Mouse (Mus musculus) heart, postnatal 0 days (tissue): ENCODE data around the gene Ptpn13. TPM values are rescaled to one million over a fixed set of nuclear protein-coding genes. Genes with fewer than 3 reads are reported as not detected.

Experiments used
- ATAC-seq: fragments of 200-750 bp; cut with Nextera tagmentation; 2 replicates; pipeline ENCODE4 v1.8.0; 2017; ENCODE audit warnings: low read depth, moderate number of reproducible peaks, moderate library complexity; ENCODE audit not compliant: insufficient read depth
- DNase-seq: peaks from one replicate; pipeline ENCODE4 v3.0.0-alpha.2; 2016; ENCODE audit warnings: low spot score
- H3K27ac ChIP-seq: fragments of 300-500 bp; sonication (generic); 2 replicates; pipeline ENCODE4 v1.5.1; 2014; ENCODE audit warnings: low read depth, mild to moderate bottlenecking
- H3K27me3 ChIP-seq: fragments of 300-500 bp; sonication (generic); 2 replicates; pipeline ENCODE4 v1.6.1; 2014; ENCODE audit warnings: low read length, mixed read lengths; ENCODE audit not compliant: control insufficient read depth, insufficient read depth
- H3K36me3 ChIP-seq: fragments of 300-500 bp; sonication (generic); replicated peaks from 2 replicates; pipeline ENCODE4 v1.6.1; 2014; ENCODE audit warnings: low read length, mixed read lengths; ENCODE audit not compliant: control insufficient read depth, insufficient read depth
- H3K4me1 ChIP-seq: fragments of 300-500 bp; sonication (generic); 2 replicates; pipeline ENCODE4 v1.6.1; 2014; ENCODE audit warnings: antibody characterized with exemption; ENCODE audit not compliant: control insufficient read depth, insufficient read depth
- H3K4me2 ChIP-seq: fragments of 300-500 bp; sonication (generic); 2 replicates; pipeline ENCODE4 v1.6.1; 2014; ENCODE audit warnings: low read depth, mild to moderate bottlenecking, low read length, moderate library complexity
- H3K4me3 ChIP-seq: fragments of 300-500 bp; sonication (generic); 2 replicates; pipeline ENCODE4 v1.5.1; 2014; ENCODE audit warnings: low read depth, low read length
- H3K9ac ChIP-seq: fragments of 300-500 bp; sonication (generic); replicated peaks from 2 replicates; pipeline ENCODE4 v1.6.1; 2014; ENCODE audit warnings: low read depth, low read length, mixed read lengths
- H3K9me3 ChIP-seq: fragments of 300-500 bp; sonication (generic); replicated peaks from 2 replicates; pipeline ENCODE4 v1.6.1; 2016; ENCODE audit warnings: low read length; ENCODE audit not compliant: control insufficient read depth
- CTCF ChIP-seq: IDR thresholded peaks from 2 replicates; pipeline ENCODE4 v1.5.1; 2016; ENCODE audit warnings: antibody characterized with exemption, control low read depth, low read depth
- EP300 ChIP-seq: IDR thresholded peaks from 2 replicates; pipeline ENCODE4 v1.6.1; 2016; ENCODE audit warnings: antibody characterized with exemption, low read depth
- WGBS: fragments of 180-500 bp; shearing (Covaris S2); extraction: QIAGEN DNeasy Blood & Tissue Kit; methylation state at CpG from one replicate; pipeline ENCODE4 v1.1.7; 2014; 5-methylcytosine and 5-hydroxymethylcytosine counted together
- polyA plus RNA-seq: library from polyadenylated mRNA; unstranded; fragments of >200 nt; fragmentation: Nextera tagmentation; extraction: Ambion mirVana; gene quantifications from 2 replicates; pipeline ENCODE4 v1.2.1, GENCODE M21; 2015
- total RNA-seq: library from RNA; depleted of rRNA; stranded (reverse); fragments of >200 nt; gene quantifications from 2 replicates; pipeline ENCODE4 v1.2.3, GENCODE M21; 2014; ENCODE audit warnings: low replicate concordance

The Ptpn13 gene
- total and polyA plus RNA-seq, 2 experiments from 2014 or later, result 2.3 to 14.3 TPM

DNA sequence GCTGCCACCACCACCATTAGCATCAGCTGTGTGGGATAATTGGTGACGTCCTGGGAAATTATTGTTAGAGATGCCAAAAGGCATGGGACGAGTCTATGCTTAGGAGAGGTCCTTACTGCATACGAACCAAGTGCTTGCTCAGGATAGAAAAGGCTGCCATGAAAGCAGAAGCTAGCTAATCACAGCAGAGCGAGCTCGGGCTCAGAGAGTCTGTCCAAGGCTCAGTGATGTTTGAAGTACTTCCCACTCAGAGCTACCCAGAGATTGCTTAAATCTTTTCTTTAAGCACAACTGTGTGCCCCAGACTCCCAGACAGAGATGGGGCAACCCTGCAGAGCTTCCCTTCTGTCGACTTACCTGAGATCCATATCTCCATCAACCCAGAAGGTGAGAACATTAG is 203.5 kb downstream of the Ptpn13 start:
- 64% methylated on average over 6 of the region's 6 CpGs for WGBS
- TF ChIP-seq EP300, result no peak
- no peak for TF ChIP-seq CTCF
- peaks cover 22% of the 10 kb centered on the region for H3K4me1 ChIP-seq
- peak overlapping the region; percentile 14 for H3K4me3 ChIP-seq
- H3K27ac ChIP-seq, result peak overlapping the region; percentile 95
- H3K4me2 ChIP-seq, result peak overlapping the region; percentile 48
- H3K36me3 ChIP-seq, result no peaks in the 10 kb centered on the region
- DNase-seq (no peak), ATAC-seq (no peak)
- no peaks in the 10 kb centered on the region for H3K9me3 ChIP-seq
- no peak overlapping the region for H3K9ac ChIP-seq
- H3K27me3 ChIP-seq, result no peaks in the 10 kb centered on the region

DNA sequence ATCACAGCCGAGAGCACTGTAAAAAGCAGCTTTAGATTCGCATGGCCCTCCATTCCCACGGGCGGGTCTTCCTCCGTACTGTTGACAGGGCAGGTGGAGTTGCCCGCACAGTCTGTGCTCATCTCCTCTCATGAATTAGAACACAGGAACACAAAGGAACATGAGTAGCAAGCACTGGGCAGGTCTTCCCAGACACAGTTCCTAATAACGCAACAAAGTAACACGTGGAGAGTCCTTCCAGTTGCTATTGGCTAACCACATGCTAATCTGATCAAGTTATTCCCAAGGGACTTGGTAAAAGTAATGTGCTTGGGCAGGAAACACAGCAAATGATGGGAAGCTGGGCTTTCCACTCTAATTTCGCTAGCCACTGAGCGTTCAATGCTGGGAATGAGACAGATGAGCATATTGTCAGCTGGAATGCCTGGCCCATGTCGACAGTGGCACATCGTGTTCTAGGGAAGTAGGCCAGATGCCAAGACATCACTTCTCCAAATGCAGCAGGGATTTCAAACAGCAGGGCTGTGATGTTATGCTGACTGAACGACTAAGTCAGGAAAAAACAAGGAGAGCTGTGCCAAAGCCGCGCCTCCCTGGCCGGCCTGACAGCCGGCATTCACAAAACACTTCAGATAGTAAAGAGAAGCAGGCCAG is 204.2 kb downstream of the Ptpn13 start, which contains the start of gene Slc10a6:
Gene Slc10a6, minus strand, starts transcription at position 293 of the 654 bp plus-strand sequence.
- no peak within 1 kb of the TSS; the same call in 1 of the 2 replicates for H3K9ac ChIP-seq
- peak within 1 kb of the TSS; percentile 48 for H3K4me2 ChIP-seq
- H3K9me3 ChIP-seq, result no peaks in the 10 kb centered on the region
- 24% methylated on average over 17 of the region's 17 CpGs for WGBS
- H3K27ac ChIP-seq, result peak within 1 kb of the TSS; percentile 95
- TF ChIP-seq CTCF (no peak), EP300 (peak; percentile 99)
- peaks cover 22% of the 10 kb centered on the region for H3K4me1 ChIP-seq
- no peaks in the 10 kb centered on the region for H3K27me3 ChIP-seq
- DNase-seq, result peak; percentile 98
- no peaks in the 10 kb centered on the region for H3K36me3 ChIP-seq
- H3K4me3 ChIP-seq, result peak within 1 kb of the TSS; percentile 14
- ATAC-seq, result peak; percentile 95

DNA sequence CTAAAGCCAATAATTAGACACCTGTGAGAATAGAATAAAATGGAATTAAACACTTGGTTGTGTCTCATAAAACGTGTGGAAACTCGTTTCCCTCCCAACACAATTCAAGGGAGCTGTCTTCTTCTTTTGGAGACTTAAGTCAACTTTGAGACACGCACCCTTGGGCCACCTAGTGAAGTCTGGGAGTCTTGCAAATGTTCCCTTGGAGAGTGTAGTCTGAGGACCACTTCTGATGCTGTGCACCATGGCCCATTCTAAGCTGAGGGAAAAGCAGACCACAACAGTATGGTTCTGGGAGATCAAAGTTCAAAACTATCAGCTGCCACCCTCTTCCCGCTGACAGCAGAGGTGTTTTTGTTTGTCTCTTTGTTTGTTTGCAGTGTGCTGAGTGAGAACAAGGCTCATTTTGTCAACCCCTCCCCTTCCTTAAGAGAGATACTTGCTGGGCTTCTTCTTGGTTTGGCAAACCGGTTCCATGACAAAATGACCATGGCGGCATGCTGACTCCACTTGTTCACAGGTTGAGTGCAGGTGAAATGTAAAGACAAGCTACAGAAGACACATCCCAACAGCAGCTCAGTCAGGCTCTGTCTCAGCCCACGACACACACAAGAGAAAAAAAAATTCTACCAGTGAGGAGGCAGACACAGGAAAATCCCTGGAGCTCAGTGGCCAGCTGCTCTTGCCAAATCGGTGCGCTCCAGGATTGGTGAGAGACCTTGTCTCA is 205.0 kb downstream of the Ptpn13 start:
- ATAC-seq (no peak), DNase-seq (no peak)
- peak overlapping the region; percentile 48; the same call in 1 of the 2 replicates for H3K4me2 ChIP-seq
- no peaks in the 10 kb centered on the region for H3K36me3 ChIP-seq
- H3K27ac ChIP-seq, result peak overlapping the region; percentile 95
- H3K9ac ChIP-seq, result no peak overlapping the region; the same call in 1 of the 2 replicates
- 53% methylated on average over 9 of the region's 9 CpGs for WGBS
- H3K4me1 ChIP-seq, result peaks cover 22% of the 10 kb centered on the region
- no peak for TF ChIP-seq CTCF
- TF ChIP-seq EP300, result no peak
- no peaks in the 10 kb centered on the region for H3K9me3 ChIP-seq
- H3K27me3 ChIP-seq, result no peaks in the 10 kb centered on the region
- H3K4me3 ChIP-seq, result no peak overlapping the region

DNA sequence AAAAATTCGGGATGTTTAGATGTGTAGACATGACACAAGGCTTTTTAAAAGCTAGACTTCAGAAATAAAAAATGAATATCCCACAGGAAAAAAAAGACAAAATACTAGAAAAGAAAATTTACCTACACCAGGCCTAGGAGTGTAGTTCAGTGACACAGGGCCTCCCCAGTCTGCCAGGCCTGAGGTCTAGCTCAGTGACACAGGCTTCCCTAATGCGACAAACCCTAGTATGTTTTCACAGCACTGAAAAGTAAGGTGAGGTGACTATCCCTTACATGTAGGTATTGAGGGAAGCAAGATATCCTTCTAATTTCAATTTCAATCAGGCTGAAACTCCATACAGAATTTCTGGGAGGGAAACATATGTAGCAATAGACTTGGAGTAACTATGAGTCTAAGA is 212.2 kb downstream of the Ptpn13 start:
- H3K4me3 ChIP-seq, result no peak overlapping the region
- H3K4me1 ChIP-seq, result no peaks in the 10 kb centered on the region
- no peak overlapping the region for H3K27ac ChIP-seq
- no peaks in the 10 kb centered on the region for H3K27me3 ChIP-seq
- DNase-seq (no peak), ATAC-seq (no peak)
- no peaks in the 10 kb centered on the region for H3K36me3 ChIP-seq
- no peak overlapping the region for H3K4me2 ChIP-seq
- no peaks in the 10 kb centered on the region for H3K9me3 ChIP-seq
- TF ChIP-seq EP300, result no peak
- no peak for TF ChIP-seq CTCF
- H3K9ac ChIP-seq, result no peak overlapping the region
- 87% methylated on average over 2 of the region's 2 CpGs for WGBS

DNA sequence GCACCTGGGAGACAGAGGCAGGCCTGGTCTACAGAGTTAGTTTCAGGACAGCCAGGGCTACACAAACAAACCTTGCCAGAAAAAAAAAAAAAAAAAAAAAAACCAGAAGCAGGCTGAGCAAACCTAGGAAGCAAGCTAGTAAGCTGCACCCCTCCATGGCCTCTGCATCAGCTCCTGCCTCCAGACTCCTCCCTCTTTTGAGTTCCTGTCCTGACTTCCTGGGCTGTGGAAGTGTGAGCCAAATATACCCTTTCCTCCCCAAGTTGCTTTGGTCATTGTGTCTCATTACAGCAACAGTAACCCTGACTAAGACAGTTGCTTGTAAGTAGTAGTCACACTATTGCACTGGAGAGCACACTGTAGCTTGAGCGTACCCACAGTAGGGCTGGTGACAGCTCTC is 219.2 kb downstream of the Ptpn13 start:
- Histone ChIP-seq H3K9ac (no peak overlapping the region), H3K36me3 (no peaks in the 10 kb centered on the region), H3K4me2 (no peak overlapping the region), H3K27ac (no peak overlapping the region), H3K4me3 (no peak overlapping the region), H3K27me3 (no peaks in the 10 kb centered on the region), H3K9me3 (no peaks in the 10 kb centered on the region), H3K4me1 (no peaks in the 10 kb centered on the region)
- DNase-seq (no peak), ATAC-seq (0 out of 2 replicates have a peak, but pooled peaks have one; percentile 41)
- TF ChIP-seq CTCF (no peak), EP300 (no peak)
- 94% methylated on average over 1 of the region's 1 CpGs for WGBS
